21 mouse cellular contexts compared by ENCODE assay signal in the genomic region with DNA sequence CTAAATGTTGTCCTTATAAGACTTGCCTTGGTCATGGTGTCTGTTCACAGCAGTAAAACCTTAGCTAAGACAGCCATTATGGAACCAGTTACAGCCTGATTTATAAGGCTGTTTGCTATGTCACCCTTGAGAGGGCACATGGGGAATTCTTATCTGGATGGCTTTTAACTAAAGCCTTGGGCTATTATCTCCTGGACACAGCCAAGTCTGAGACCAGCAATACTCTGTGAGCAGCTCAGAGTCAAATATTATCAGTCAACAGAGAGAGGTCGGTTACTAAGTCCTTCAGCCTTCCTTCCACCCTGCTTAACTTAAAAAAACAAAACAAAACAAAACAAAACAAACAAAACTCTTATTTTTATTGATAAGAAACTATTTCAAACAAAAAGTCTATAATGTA. TPM values are rescaled to one million over a fixed set of nuclear protein-coding genes. Genes with fewer than 3 reads are reported as not detected.
DNase-seq lines count a peak whose midpoint lies in the region; ATAC-seq lines count a peak whose summit lies in the region.
"Had no signal": no experiment of that assay in that cellular context is flagged by ENCODE, and none has a peak within 500 bp of the region (broad histone marks: within the 10 kb centered on the region; RNA-seq: fewer than 3 reads in every experiment).

No protein-coding gene starts in this region.

- no peak overlapping the region for H3K9ac ChIP-seq in heart, embryonic 11.5 days (ENCODE audit: low read depth, low read length)
- no peak overlapping the region for H3K9ac ChIP-seq in liver, embryonic 11.5 days (ENCODE audit: low read depth, low read length)
- H3K9ac ChIP-seq: embryonic facial prominence, embryonic 13.5 days; heart, embryonic 15.5 days had no signal

- H3K36me3 ChIP-seq in heart, embryonic 11.5 days (ENCODE audit: control insufficient read depth, insufficient read depth, low read length) = no peaks in the 10 kb centered on the region
- no peaks in the 10 kb centered on the region for H3K36me3 ChIP-seq in liver, embryonic 11.5 days (ENCODE audit: control insufficient read depth, insufficient read depth, low read length)
- H3K36me3 ChIP-seq: embryonic facial prominence, embryonic 13.5 days; heart, embryonic 15.5 days; hindbrain, embryonic 10.5 days; limb, embryonic 10.5 days had no signal

- H3K4me2 ChIP-seq in heart, embryonic 11.5 days = no peak overlapping the region
- H3K4me2 ChIP-seq in liver, embryonic 11.5 days = no peak overlapping the region; the same call in 1 of the 2 replicates
- H3K4me2 ChIP-seq: embryonic facial prominence, embryonic 13.5 days; heart, embryonic 15.5 days had no signal

- ATAC-seq in heart, embryonic 11.5 days (replicated peaks; ENCODE audit: insufficient number of reproducible peaks, low FRiP score, low TSS enrichment) = peak; percentile 80
- peak; percentile 86 for ATAC-seq in liver, embryonic 11.5 days (replicated peaks; ENCODE audit: low FRiP score)
- ATAC-seq in megakaryocyte progenitor cell, adult 5-6 weeks (replicated peaks; ENCODE audit: poor library complexity) = peak; percentile 67

- H3K4me3 ChIP-seq in heart, embryonic 11.5 days (ENCODE audit: low read depth, low read length) = no peak overlapping the region
- H3K4me3 ChIP-seq in liver, embryonic 11.5 days (ENCODE audit: low read depth, low read length) = no peak overlapping the region
- H3K4me3 ChIP-seq: embryonic facial prominence, embryonic 13.5 days; gastrocnemius, adult 2 months; heart, embryonic 15.5 days; hindbrain, embryonic 10.5 days; limb, embryonic 10.5 days had no signal

- intact Hi-C loops in heart, postnatal 14 days (cut with DNase I) = loop anchor here (5.0 to 10.0 kb wide), 2 partner anchors 90 to 153 kb away; no protein-coding TSS in a partner anchor

- 39% methylated on average over 1 of the region's 1 CpGs for whole genome bisulfite sequencing in heart, embryonic 11.5 days (ENCODE audit: insufficient replicate concordance)
- 25% methylated on average over 1 of the region's 1 CpGs for WGBS in liver, embryonic 11.5 days

- H3K27me3 ChIP-seq in heart, embryonic 11.5 days (ENCODE audit: control insufficient read depth, insufficient read depth, low read length) = no peaks in the 10 kb centered on the region
- H3K27me3 ChIP-seq in liver, embryonic 11.5 days (replicated peaks; ENCODE audit: control insufficient read depth, insufficient read depth, low read length) = no peaks in the 10 kb centered on the region
- H3K27me3 ChIP-seq: embryonic facial prominence, embryonic 13.5 days; heart, embryonic 15.5 days had no signal

- H3K4me1 ChIP-seq in heart, embryonic 11.5 days (ENCODE audit: control insufficient read depth, insufficient read depth, low read length) = no peaks in the 10 kb centered on the region
- peaks cover 35% of the 10 kb centered on the region for H3K4me1 ChIP-seq in liver, embryonic 11.5 days (replicated peaks; ENCODE audit: control insufficient read depth, insufficient read depth, low read length)
- H3K4me1 ChIP-seq: embryonic facial prominence, embryonic 13.5 days; heart, embryonic 15.5 days; limb, embryonic 10.5 days had no signal

- H3K27ac ChIP-seq in heart, embryonic 11.5 days (ENCODE audit: low read depth, low read length) = peak overlapping the region; percentile 78
- H3K27ac ChIP-seq in liver, embryonic 11.5 days (ENCODE audit: low read depth, low read length) = peak overlapping the region; percentile 96
- H3K27ac ChIP-seq: embryonic facial prominence, embryonic 13.5 days; gastrocnemius, adult 2 months; heart, embryonic 15.5 days; hindbrain, embryonic 10.5 days; limb, embryonic 10.5 days had no signal

- DNase-seq in heart, postnatal 14 days = no peak
- peak; percentile 49 for DNase-seq in c-Kit-negative CD71-positive TER-119-positive erythroid progenitor cells, embryonic 14.5 days (ENCODE audit: low read depth, low spot score)
- DNase-seq in liver, embryonic 11.5 days (ENCODE audit: low spot score) = no peak
- DNase-seq in cerebellum, adult 9-11 months = no peak
- DNase-seq in lung, postnatal 36 days = no peak
- no peak for DNase-seq in cerebellum, postnatal 36 days
- DNase-seq: adrenal gland, postnatal 36 days; cerebellum, adult 8-10 months; gastrocnemius, adult 2 months; kidney, adult 2 months; kidney, postnatal 10 days; lung, adult 18-20 months; lung, postnatal 14 days; right cerebral cortex, postnatal 4 days; thymus, postnatal 36 days had no signal

- no peaks in the 10 kb centered on the region for H3K9me3 ChIP-seq in heart, embryonic 11.5 days (replicated peaks; ENCODE audit: control insufficient read depth, low read length)
- no peaks in the 10 kb centered on the region for H3K9me3 ChIP-seq in liver, embryonic 11.5 days (ENCODE audit: control insufficient read depth, low read length)
- H3K9me3 ChIP-seq: embryonic facial prominence, embryonic 13.5 days; heart, embryonic 15.5 days; hindbrain, embryonic 10.5 days; limb, embryonic 10.5 days had no signal

RNA-seq across cellular contexts. Expression of a gene that starts 58.5 kb away (rescaled TPM):
- polyA plus RNA-seq in heart, embryonic 11.5 days (2014; fragmentation: Nextera tagmentation; extraction: Ambion mirVana) = 10.7 and 14.8 TPM in 2 replicates
- 10 to 100 TPM; 18.3 to 18.6 TPM for total RNA-seq in heart, postnatal 14 days (2021)
- 25.9 and 26.1 TPM in 2 replicates for polyA plus RNA-seq in liver, embryonic 11.5 days (2014; fragmentation: Nextera tagmentation; extraction: Ambion mirVana)
- total RNA-seq in megakaryocyte progenitor cell, adult 5-6 weeks (2015) = 65.5 and 90.4 TPM in 2 replicates
- total RNA-seq in megakaryocyte progenitor cell, adult 5-6 weeks (2017) = 37.4 and 62.2 TPM in 2 replicates
